Mouse (Mus musculus) effector memory CD4-positive, alpha-beta T cell, adult 7 months (primary cell): ENCODE results near the gene Akain1. TPM values are rescaled to one million over a fixed set of nuclear protein-coding genes. Genes with fewer than 3 reads are reported as not detected.

Source experiments
- polyA plus RNA-seq: library from polyadenylated mRNA; unstranded; fragments of 100-300 nt; shearing (Covaris generic); gene quantifications from one replicate; pipeline ENCODE4 v1.2.1, GENCODE M21; 2017

Akain1 gene
- polyA plus RNA-seq: 0.16 TPM

GRCm38 (mm10) chr17:69438990-69439491, at the start of gene Akain1:
Akain1 (plus strand) TSS chr17:69439326.

Other genes with a start within 250 kb of the Akain1 start
- gene Zbtb14, start 56.3 kb upstream of the Akain1 start, polyA plus RNA-seq: 15.8 TPM